Mouse (Mus musculus) thymus, adult 2 months (tissue): Measurements from ENCODE around the gene Slc35f1.

ENCODE experiments used
- CTCF ChIP-seq: fragments of 200-500 bp; IDR thresholded peaks from 2 replicates; pipeline ENCODE4 v1.5.1; 2012; ENCODE audit warnings: mild to moderate bottlenecking, control low read depth, low read length, moderate library complexity, borderline replicate concordance; ENCODE audit not compliant: control insufficient read depth, poor library complexity, insufficient read depth; ENCODE audit errors: extremely low read depth
- POLR2A ChIP-seq: fragments of 200-500 bp; IDR thresholded peaks from 2 replicates; pipeline ENCODE4 v1.6.1; 2012; ENCODE audit warnings: mild to moderate bottlenecking, low read length, control low read depth, moderate library complexity; ENCODE audit not compliant: control insufficient read depth, poor library complexity, insufficient read depth; ENCODE audit errors: extremely low read depth

GRCm38 (mm10) chr10:52758589-52758988, 68.3 kb downstream of the Slc35f1 start:
- no peak for TF ChIP-seq CTCF
- TF ChIP-seq POLR2A, result no peak
